Mouse (Mus musculus) gastrocnemius, adult 18-20 months (tissue): ENCODE data around the gene Camk2d. TPM values are rescaled to one million over a fixed set of nuclear protein-coding genes. Genes with fewer than 3 reads are reported as not detected.

Source experiments
- DNase-seq: peaks from one replicate; pipeline ENCODE4 v3.0.0; 2021; ENCODE audit warnings: low spot score
- long read RNA-seq, 2 experiments: library from polyadenylated mRNA; stranded (forward); transcript quantifications; one replicate each; pipeline ENCODE4 v2.0.0; 2021
- total RNA-seq, 2 experiments: library from RNA; stranded (reverse); gene quantifications; 2 replicates each; pipeline ENCODE4 v1.2.3; 2021

Camk2d gene
- total RNA-seq = 10 to 100 TPM; 58.1 to 58.9 TPM
- long read RNA-seq, experiment 1, full-length matches to known transcripts = 32 of 119 reads
- long read RNA-seq, experiment 1, partial matches to known transcripts = 9 of 119 reads
- long read RNA-seq, experiment 1, other reads (novel, unspliced or antisense) = 78 of 119 reads
- long read RNA-seq, experiment 2, full-length matches to known transcripts = 17 of 63 reads
- long read RNA-seq, experiment 2, partial matches to known transcripts = 7 of 63 reads
- long read RNA-seq, experiment 2, other reads (novel, unspliced or antisense) = 39 of 63 reads

DNA sequence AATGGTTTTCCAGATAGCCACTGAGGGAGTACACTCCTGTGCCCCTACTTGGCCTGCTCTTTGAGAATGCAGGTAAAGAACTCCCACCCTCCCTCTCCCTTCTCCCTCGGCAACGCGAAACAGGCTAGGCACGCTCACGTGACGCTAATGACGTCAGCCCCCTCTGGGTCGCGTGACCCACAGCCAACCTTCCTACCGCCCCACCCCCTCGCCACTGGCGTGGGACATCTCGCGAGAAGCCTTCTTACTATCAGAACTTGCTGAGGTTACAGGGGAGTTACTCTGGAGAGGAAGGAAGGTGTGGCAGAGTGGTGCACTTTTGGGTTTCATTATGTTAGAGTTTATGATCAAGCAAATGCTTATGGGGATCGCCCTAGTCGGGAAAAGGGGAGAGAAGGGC lies at the start of gene Camk2d:
Gene Camk2d, plus strand, starts transcription at position 217 of the 400 bp plus-strand sequence.
- DNase-seq = peak; percentile 98

DNA sequence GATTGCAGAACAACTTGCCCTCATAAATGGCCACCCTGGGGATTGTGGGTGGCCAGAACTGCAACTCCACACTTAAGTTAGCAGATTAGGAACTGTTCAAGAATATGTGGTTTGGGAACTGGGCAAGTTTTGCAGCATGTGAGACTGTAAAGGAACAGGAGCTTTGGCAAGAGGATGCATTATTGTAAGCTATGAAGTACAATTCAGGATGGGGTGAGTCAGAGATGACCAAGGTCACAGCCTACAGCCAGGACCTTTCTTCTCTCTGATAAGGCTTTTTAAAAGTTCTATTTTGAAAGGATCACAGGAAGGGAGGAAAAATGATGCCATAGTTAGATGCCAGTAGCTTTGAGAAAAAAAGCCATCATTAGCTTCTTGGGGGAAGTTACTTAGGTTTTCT lies 48.2 kb upstream of the Camk2d start:
- no peak for DNase-seq

DNA sequence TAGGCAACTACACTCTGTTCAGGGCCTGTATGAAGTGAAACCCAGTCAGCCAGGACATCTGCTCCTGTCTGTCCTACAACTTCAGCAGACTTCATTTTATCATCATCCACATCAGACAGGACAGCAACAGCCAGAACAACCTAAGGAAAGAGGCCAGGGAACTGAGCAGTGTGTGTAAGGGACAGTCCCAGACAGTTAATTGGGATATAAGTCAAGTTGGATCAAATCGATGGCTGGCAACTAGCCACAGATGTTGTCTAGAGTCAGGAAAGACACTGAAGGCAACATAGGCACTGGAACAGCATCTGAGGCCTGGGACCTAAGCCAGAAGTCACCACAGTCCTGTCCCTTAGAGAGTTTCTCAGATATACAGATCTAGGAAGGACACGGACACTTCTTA lies 32.5 kb upstream of the Camk2d start:
- DNase-seq = peak; percentile 9

DNA sequence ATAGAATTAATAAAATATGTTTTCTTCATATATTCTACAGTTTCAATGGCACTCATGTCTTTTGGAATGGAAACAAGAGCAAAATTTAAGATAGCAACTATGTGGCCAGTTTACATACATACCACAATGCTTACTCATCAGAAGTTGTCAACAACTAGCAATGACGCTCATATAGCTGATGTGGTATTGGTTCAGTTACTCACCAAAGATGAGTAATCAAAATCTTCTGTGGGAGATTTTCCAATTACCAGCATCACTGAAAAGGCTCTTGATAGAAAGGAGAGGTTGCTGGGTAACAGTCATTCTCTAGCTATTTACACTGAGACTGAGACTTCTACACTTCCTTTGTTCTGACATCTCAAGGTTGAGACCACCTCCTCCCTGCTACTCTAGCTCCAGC lies 25.5 kb upstream of the Camk2d start:
- DNase-seq = no peak

DNA sequence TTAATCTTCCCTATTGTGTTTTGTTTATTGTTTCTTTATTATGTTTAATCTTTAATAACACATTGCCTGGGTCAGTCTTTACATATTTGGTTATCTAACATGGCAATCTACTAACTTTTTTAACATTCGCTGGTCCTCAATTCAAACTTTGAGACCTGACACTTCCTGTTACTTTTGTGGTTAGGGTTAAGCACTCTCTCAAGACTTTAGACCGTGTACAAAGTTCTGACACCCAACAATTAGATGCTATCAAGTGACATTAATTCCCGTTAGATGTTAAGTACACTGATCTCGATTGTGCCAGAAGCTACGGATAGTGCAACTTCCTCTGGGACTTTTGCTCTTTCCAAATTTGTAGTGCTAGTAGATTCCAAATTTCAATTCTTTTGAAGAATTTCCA lies 23.2 kb upstream of the Camk2d start:
- no peak for DNase-seq

DNA sequence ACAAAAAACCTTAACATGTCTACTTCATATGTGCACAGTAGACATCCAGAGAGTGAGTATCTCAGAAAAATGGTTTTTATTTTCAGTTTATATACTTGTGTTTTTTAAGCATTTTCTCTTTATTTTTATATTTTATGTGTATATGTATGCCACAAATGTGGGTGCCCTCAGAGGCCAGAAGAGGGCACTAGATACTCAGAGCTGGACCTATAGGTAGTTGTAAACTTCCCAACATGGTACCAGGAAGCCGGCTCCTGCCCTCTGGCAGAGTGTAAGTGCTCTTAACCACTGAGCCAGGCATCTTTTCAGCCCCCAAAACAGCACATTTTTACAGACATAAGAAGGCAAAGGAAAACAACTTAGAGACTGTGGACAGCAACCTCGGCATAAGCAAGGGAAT lies 20.2 kb upstream of the Camk2d start:
- DNase-seq = no peak

DNA sequence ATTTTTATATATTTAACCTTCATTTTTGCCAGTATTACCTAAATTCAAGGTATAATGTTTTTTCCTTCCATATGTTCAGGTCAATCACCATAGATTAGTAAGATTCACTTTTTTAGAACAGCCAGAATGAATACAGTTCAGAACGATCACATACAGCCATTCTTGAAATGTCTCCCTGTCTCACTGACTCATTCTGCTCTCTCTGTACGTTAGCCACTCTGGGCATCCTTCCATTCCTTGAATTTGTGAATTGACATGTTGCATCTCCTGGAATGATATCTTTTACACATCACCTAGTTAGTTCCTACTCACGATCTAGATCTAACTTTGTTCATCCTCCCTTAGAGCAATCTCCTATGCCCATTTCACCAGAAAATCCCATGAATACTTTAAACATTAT lies 10.0 kb upstream of the Camk2d start:
- DNase-seq = no peak

DNA sequence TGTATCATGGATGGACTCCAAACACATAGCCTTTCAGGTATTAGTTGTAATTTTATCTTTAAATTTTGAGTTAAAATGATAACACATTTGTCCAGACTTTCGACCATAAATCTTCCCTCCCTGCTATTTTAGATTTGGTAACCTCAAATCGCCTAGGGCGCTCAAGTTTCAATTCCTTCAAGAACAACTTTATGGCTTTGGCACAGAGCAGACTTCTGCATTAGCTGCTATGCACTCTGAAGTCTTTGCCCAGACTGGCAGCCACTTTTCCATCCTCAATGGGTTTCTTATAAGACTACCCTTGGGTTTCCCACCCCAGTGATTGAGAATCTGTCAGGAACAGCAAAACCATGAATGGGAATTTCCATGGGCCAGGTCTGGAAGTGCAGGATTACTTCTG lies 8.6 kb upstream of the Camk2d start:
- DNase-seq = peak; percentile 46

DNA sequence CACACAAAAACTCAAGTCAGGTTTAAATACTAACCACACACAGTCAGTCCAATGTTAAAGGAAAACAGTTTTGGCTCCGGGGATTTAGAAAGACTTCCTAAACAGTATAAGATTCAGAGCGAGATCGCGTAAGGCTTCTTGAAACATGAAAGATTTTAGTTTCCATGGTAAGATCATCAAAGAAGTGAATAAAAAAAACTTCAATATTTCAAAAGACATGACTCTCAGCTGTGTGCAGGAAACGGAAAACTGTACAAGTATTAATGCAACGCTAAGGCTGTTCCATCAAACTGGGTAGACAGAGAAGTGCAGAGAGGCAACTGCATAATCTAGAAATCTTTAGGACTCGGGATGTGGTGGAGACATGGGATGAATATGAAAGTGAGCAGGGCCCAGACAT lies 6.5 kb upstream of the Camk2d start:
- DNase-seq = no peak

DNA sequence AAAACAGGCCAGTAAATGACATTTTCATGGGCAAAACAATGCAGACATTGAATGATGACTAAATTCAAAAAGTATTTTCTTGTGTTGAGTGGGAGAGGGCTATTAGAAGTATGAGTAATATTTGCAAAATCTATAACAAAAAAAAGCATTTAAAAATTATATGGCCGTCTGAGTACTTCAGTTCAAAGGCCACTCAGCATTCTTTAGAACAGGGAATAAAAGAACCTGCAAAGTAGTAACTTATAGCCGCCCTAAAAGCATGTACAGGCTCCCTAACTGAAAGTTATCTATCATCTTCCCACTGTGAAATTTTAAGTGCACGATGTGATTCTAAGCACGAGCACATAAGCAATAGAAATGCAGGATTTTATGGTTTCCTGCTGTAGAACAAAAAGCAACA lies 646 bp upstream of the Camk2d start:
- no peak for DNase-seq

DNA sequence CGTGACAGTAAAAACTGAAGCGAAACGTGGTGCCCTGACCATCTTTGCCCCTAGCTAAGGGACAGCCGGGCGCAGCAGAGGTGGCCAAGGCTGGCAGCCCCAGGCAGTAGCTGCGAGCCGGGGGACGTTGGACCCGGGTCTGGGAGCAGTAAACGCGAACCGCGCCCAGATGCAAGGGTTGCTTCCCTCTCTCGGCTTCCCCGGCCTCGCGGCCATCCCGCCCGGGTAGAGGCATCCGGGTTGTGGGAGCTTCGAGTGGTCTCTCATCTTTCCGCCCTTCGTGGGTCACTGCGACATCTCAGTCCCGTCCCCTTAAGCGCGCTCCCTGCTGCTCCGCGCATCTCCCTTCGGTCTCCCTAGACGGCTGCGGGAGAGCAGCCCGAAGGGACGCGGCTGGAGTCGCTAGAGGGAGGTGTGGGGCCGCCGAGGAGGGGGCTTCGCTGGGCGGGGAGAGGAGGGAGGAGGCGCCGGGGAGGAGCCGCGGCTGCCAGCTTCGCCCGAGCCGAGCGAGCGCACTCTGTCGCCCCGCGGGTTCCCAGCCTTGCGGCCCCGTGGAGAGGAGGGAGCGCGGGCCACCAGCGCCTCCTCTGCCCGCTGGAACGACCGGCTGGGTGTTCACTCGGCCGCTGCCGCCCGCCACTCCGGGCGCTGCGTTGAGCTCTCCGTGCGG lies 524 bp downstream of the Camk2d start:
- DNase-seq = peak; percentile 85

DNA sequence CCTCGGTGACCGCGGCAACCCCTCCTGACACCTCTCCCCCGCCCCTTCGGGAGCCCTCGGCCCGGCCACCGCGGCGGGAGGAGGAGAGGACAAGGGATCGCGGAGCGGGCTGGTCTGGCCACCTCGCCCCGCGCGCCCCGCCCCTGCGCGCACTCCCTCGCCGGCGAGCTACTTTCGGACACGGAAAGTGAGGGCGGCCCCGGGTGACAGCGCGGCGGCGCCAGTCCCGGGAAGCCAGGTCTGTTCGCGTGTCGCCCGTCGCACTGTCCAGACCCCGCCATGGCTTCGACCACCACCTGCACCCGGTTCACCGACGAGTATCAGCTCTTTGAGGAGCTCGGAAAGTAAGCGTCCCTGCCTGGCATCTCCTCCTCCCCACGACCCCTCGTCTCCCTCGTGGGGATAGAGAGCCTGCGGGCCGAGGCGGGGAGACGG lies 1.1 kb downstream of the Camk2d start:
- peak; percentile 78 for DNase-seq

DNA sequence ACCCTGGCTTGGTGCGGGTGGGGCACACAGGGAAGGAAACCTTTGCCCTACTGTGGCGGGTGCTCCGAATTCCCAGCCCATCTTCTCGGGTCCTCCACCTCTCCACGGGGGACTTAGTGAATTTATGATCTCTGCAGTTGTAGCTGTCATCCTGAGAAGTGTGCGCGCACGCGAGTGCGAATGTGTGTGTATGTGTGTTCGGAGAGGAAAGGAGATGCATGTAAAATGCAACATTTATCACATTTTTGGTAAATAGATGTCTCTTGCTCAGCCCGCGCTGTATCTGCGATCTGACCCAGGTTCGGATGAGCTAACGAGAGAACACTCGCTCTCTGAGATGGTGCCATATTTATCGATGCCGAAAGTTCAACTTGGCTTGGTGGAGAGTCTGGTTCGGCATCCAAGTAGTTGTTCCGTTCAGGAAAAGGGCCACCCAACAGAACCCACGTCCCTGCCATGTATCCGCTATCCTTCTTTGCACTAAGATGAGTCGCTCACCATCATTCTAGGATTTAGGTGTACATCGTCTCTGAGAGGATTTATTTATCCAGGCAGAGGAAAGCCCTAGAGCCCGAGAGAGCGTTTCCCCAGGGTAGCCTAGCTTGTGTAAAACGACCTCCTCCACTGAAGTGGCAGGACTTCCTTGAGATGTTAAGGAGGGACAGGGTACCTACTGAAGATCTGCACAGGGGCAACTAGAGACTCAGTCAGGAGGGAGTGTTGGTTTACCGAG lies 1.7 kb downstream of the Camk2d start:
- DNase-seq = peak; percentile 24

DNA sequence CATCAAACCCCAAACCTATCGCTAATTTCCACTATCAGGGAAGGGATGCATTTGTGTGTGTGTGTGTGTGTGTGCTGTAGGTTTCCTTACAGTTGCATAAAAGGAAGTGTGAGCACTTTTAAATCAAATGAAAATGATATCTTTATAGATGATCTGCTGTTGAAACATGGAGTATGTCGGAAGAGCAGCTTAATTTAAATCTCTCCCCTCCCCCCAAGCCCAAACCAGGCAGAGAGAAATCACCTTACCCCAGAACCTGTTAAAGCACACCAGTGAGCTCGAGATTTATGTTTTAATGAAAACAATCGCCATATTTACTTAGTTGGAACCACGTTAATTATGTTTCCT lies 2.2 kb downstream of the Camk2d start:
- DNase-seq = no peak

DNA sequence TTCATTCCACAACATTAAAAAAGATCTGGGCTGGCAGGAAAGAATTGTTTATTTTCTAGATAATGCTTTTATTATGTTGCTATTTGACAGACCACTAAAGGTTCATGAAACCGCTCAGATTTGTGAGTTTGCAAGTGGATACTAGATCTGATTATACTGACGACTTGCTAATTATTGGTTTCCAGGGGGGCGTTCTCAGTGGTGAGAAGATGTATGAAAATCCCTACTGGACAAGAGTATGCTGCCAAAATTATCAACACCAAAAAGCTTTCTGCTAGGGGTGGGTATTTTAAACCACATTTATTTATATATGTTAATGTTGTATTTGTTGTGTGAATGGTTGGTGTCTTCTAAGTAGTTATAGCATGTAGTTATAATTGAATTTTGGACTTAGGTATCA lies 2.8 kb downstream of the Camk2d start:
- no peak for DNase-seq

DNA sequence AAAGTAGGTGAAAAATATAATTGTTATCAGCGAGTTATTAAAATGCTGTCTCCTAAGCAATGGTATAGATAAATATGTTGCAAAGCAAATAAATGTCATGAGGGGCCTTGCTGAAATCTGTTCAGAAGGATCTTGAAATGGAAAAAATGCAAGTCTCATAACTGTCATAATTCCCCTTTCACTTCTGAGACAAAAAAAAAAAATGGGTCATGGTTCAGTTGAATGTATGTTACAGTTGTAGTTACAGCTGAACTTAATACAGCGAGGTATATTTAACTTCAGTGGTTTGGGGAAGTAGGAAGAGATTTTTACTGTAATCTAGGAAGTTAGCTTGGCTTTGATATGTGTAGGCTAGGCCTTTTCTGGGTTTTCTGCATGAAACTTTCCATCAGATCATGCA lies 3.2 kb downstream of the Camk2d start:
- DNase-seq = no peak

DNA sequence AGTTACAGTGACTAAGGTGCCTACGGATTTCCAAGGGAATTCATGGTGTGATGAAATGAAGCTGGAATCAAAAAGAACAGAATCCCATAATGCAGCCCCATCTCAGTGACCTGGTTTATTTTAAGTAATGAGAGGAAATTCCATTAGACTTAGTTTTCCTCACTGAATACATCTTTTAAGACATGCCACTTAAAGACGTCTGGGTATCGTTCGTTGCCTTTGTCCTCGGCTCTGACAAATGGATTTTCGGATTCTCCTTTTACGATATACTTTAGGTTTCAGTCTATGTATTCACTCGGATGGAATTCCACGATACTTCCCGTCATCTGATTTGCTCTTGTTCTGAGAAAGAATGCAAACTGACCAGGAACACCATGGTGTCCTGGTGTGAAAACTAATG lies 3.8 kb downstream of the Camk2d start:
- DNase-seq = no peak

DNA sequence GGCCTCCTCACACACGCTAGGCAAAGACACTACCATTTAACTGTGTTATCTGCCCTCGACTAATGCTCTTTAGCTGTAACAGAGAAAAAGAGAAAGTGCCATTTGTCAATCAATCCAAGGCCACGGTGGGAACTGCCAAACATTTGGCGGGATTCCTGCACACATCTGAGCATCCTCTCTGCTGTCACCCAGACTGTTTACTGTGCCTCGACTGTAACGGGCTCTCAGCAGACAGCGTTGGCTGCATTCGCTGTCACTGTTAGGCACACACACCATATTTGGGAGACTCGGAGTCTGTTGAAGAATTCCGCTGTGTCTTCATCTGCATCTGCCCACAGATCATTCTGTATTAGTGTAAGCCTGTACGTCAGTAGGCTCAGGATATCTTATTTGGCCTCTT lies 6.7 kb downstream of the Camk2d start:
- no peak for DNase-seq

DNA sequence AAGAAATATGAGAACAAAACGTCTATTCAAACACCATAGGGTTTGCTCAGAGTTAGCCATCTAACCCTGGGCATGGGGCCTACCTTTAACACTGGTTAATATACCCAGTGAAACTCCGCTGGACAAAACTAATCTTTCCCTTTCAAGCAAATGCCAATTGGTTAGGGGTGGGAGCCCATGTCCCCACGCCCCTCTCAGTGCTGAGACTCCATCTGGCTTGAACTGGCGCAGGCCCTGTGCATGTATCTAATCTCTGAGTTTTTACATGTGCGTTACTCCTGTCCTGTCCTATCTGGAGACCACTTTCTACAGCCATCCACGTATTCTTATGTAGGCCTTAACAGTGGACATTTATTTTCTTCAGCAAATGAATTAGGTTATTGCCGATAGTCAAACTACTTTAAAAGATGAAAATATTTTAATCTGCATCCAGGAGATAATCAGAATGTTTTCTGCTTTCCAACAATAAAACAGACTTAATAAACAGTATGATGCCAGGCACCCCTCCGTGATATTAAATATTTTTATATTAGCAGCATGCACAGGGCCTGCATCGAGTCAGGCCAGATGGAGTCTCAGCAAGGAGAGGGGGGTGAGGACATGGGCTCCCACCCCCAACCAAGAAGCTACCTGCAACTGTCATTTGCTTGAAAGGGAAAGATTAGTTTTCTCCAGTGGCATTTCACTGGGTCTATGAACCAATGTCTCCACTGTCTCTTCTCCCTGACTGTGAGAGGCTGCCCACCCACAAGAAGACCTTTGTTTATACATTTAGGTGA lies 8.7 kb downstream of the Camk2d start:
- no peak for DNase-seq

DNA sequence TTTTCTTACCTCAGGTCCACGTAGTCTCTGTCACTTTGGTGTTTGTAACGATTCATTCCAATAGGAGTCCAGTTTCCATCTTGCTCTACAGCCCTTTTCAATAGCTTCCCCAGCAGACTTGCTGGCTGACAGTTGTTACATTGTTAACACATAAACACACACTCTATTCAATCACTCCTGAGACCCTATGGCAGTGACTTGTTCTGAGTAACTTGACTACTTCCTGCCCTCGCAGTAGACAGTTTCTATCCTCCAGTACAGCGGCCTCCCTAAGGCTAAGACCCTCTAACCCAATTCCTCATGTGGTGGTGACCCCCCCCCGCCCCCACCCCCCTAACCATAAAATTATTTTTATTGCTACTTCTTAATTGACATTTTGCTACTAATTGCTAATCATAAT lies 13.2 kb downstream of the Camk2d start:
- DNase-seq = no peak

DNA sequence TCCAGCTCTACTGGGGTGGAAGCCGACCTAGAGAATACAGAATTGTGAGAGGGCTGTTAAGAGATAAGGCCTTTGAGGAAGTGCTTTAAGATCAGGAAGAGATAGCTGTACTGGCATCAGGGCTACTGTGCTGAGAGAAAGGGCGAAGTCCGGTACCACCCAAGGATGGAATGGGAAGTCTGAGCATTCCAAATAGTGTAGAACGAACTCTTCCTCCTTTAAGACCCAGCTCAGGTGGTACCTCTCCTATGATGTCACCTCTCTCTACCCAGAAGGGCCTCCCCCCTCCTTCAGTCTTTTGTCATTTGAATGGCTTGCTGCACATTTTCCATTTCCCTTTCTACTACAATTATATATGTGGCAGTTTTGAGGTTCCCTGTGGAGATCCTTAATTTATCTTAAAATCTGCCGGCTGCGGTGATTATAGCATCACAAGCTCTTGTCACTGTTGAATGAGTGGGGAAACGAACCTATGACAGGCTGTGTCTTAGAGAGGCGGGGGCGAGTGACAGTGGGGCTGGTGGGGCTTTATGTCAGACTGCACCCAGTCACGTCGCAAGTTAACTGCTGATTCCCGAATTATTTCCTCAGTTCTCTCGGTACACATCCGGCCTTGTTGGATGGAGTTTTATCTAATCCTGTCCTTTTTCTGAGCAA lies 13.8 kb downstream of the Camk2d start:
- DNase-seq = no peak

DNA sequence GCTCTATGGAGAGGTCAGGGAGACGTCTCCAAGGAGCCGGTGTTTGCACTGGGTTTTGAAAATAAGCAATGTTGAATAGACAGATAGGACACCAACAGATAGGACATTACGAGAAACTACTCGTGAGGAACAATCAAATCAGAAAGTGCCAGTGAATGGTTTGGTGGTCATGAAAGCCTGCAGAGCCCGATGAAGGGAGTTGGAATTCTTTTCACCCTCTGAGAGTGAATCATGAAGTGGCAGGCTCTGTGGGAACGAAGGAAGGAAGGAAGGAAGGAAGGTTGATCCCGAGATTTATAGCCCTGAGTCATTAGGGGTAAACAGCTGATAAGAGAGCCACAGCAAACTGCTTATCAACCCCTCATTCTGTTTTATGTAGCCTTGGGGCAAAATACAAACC lies 15.5 kb downstream of the Camk2d start:
- DNase-seq = no peak
